Mouse (Mus musculus) monocyte, adult 5-6 weeks (primary cell): ENCODE measurements at regions not wholly inside any gene's neighbourhood (a gene's known extent, or its start where the extent isn't known, plus 50 kb on each side); places are given as distances from the start of the nearest gene placed in this dataset.

ENCODE experiments used
- ATAC-seq: fragments of 153-309, 156-312 bp; replicated peaks from 2 replicates; pipeline ENCODE4 v1.8.0; 2017; ENCODE audit warnings: mild to moderate bottlenecking; ENCODE audit not compliant: low TSS enrichment, insufficient number of reproducible peaks, severe bottlenecking, poor library complexity, low FRiP score

DNA sequence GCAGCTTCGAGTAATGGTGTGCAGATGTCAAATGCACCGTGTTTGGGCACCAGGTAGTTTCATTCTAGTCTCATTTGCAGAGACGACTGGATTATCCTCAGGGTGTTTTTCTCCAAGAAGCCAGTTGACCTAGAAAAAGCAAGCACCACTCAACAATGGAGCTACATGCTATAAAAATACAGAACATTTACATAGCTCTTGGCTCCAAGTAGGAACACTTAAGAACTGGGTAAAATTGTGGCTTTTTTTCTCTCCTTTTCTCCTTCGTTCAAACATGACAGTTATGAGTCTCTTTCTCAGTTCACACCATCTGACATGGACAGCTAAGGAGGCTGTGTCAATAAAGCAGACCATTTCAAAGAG lies 485.8 kb downstream of the Slc4a3 start:
- ATAC-seq, result no peak

DNA sequence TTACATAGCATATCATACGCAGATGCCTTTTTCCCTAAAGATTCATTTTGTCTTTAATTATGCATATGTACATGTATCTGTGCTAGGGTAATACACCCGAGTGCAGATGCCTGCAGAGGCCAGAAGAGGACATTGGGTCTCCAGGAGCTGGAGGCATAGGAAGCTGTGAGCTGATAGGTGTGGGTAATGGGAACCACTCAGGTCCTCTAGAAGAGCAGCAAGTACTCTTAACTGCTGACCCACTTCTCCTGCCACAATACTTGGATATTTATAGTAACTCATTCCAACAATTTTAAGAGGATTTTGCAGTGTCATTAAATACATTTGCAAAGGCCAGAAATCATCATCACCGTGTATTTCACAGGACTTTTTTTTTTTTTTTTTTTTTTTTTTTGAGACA lies 486.6 kb downstream of the Slc4a3 start:
- no peak for ATAC-seq

DNA sequence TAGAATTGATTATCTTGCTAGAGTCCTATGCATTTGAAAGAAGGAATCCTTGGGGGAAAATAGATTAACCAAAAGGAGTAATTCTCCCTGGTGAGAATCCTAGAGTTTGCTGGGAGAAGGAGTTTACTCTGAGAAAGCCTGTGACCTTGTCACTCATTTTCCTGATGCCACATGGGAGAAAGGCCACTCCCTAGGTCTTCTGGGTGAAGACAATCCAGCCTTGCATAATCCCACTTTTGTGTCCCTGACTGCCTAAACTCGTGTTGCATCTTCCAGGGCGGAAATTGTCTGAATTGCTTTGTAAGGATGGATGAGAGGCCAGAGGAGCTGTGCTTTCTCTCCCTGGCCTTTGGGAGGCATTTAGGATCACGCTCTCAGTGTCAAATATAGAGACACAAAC lies 490.2 kb downstream of the Slc4a3 start:
- ATAC-seq, result no peak

DNA sequence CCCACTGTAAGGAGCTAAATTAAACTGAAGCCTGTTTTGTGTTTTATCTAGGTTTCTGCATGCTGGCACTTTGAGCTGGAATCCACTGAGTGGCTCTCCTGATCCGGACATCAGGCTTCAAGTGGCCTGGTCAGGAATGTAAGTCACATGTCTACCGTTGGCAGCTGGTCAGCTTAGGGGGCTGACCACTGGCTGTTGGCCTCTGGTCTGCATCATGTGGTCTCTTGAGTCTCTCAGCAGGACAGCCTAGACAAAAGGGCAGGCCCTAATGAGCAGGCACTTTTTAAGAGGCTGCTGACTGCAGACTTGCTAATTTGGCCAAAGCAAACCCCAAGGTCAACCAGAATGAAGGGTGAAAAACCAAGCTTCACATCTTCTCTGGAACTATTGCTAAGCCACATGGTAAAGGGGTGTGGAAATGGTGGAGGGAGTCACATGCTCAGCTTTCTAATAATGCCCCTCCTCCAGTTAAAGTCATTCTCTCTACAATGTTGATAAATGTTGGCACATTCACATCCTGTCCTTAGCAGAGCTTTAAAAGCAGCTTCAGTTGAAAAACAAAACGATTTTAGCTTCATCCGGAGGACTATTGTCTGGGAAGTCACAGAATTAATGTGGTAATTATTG lies 493.1 kb downstream of the Slc4a3 start:
- no peak for ATAC-seq

DNA sequence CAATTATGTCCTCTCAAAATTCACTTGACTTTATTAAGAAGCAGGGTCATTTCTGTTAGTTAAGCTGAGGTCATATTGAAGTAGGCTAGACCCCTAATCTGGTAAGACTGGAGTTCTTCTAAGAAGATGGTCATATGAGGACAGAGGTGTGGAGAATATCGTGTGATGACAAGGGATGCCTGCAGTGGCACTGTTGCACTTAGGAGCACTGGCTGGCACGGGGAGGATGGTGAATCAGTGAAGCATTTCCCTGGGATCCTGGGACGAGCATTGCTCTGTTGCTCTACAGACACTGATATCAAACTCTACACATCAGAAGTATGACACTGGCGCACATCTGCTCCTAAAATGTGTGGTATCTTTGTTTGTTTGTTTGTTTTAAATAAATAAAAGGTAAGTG lies 493.6 kb downstream of the Slc4a3 start:
- ATAC-seq, result no peak

DNA sequence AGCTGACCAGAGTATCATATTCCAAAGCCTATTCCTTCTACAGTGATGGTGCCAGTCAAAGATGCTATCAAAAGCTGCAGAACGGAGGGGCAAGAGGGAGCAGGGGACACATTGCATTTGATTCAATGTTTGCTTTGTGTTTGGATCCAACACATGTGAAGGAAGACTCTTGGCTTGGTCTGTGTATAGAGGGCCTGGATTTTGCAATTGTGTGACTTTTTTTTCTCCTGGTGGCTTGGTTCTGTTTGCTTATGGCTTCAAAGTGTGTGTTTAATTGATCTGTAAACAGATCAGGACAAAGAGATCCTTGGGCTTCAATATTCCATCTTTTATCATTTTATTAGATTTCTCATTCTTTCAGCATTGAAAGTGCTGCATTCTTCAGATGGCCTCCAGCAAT lies 504.2 kb downstream of the Slc4a3 start:
- ATAC-seq, result no peak

DNA sequence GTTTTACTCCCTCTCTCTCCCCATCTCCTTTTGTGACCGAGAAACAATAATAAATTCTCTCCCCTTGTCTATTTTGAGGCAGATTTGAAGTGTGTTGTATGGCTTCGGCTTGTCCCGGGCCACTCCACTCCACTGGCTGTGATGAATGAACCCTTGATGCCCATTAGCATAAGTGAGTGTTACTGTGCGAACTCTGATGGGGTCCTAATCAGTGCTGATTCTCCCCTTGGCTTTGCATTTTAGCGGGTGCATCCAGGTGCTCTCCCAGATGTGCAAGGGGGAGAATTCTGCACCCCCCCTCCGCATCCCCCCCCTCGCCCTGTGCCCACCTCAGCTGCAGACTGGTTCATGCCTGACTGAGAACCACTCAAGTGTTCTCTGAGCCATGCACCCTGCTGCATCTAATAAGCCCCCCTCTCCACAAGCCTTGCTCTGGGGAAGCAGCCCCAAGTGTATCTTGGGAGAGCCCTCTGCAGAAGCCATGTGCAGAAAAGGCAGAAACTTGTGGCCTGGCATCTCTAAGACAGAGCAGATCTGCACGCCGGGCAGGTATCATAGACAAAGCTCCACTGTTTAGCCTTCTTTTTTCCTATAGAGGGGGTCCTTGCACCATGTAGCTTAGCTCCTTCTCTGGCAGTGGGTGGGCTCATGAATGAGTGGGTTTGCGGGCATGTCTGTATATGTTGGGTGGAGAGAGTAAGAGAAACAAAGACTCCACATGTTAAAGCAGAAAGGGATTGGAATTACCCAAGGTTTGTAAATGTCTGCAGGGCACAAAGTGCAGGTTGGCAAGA lies 507.5 kb downstream of the Slc4a3 start:
- no peak for ATAC-seq

DNA sequence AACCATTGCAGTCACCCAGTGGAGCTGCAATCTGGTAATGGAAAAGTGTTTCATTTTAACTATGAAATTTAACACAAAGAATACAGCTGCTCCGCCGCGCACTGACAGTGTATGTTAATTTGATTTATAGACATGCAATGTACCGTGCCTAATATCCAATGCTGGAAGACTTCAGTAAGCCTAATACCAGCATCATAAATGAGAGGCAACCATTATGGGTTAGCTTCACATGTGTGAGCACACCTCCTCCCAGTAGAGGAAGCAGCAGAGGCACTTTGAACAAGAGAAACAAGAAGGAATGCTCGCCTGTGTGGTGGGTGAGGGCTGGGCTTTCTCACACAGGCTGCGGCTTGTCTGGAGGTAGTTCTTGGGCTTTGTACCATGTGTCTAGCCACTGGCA lies 519.7 kb downstream of the Slc4a3 start:
- ATAC-seq, result no peak

DNA sequence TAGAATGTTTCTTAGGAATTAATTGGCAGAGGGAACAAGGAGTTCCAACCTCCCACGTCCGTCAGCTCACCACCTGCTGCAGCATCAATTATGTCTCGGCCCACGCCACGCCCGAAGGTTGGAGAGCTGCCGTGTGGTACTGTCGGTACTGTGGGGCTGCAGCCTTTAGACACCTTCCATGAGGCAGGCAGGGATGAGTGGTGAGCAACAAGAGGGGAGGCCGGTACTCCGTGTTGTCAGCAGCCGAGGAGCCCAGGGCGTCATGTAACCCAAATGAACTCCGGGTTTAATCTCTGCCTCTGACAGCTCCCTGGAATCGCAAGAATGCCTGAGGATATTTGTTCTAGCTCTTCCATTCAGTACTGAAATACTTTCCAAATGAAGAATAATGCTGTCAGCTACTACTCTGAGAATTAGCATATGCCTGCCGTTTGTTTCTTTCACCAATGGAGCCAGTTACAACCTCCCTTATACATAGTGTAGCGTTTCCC lies 524.8 kb downstream of the Slc4a3 start:
- ATAC-seq, result no peak

DNA sequence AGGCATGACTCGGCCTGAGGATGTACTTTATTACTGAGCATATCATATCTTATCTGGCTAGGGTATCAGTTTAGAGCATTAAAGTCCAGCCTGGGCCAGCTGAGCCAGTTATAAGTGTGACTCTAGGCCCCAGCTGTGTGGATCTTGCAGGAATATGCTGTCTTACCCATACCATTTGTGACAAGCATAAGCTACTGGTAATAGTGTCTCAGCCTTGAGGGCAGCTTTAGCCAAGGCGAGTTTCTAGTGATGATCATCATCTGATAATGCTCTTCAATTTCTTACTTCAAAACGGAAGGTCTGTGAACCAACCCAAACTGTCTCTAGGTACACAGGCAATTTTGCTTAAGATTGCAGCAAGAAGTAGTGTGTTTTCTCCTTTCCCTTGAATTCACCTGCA lies 529.1 kb downstream of the Slc4a3 start:
- ATAC-seq, result no peak

DNA sequence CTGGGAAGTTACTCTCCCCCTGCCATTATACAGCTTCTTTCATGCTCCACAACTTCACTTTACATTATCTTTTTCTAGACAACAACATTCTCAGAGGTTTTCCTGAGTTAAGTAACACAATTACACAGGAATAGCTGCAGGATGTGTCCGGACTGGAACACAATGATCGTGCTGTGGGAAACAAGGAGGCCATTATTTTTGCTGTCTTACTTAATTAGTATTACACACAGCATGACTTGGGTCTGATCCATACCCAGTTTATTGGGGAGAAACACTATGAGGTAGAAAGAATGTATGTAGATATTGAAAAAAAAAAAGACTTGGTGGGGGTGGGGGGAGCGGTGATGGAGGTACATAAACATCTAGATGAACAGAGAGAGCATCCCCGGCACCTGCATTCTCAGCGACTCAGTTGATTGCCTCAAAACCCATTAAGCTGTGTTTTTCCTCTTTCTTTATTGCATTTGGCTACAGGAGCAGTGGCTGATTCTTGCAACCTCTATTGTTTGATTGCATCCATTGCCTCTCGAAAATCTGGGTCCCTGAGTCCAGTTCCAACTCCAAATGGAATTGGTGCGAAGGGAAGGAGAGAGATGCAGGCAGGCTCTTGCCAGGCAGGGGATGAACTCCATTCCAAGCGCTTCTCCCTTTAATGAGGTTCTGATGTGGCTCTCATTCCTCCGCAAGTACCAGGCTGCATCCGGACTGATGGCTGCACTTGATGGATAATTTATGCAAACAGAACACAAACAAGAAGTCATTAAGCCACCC lies 529.8 kb downstream of the Slc4a3 start:
- ATAC-seq, result no peak

DNA sequence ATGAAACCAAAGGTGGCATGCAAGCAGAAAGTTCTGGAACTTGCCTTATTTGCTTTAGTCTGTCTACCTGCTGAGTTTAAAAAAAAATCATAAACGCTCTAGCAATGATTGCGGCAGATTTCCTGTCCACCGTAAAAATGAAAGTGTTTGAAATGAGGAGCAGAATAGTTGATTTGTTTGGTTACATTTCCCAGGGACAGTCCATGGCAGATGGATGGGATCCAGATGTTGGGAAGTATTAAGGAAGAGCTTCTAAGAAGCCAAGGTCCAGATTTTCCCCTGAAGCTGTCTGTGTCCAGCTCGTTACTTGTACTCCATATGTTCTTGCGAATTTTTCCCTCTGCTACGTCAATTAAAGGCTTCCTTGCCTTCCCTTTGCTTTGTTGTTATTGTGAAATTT lies 534.2 kb downstream of the Slc4a3 start:
- no peak for ATAC-seq

DNA sequence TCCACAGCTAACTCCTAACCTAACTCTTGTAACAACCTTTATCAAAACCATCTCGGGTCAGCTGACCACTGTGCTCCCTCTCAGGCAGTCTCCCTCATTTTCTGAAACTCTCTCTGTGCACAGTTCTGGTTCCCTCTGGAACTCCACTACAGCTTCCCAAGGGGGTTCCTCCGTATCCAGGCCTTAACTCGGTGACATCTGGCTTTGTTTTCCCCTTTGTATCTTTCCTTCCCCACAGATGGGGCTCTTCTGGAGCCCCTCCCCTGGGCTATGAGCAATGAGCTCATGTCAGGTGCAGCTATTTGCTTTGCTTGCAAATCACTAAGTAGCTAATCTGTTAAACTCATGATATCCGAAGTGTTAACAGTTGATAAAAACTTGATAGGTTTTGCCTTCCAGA lies 535.6 kb downstream of the Slc4a3 start:
- no peak for ATAC-seq

DNA sequence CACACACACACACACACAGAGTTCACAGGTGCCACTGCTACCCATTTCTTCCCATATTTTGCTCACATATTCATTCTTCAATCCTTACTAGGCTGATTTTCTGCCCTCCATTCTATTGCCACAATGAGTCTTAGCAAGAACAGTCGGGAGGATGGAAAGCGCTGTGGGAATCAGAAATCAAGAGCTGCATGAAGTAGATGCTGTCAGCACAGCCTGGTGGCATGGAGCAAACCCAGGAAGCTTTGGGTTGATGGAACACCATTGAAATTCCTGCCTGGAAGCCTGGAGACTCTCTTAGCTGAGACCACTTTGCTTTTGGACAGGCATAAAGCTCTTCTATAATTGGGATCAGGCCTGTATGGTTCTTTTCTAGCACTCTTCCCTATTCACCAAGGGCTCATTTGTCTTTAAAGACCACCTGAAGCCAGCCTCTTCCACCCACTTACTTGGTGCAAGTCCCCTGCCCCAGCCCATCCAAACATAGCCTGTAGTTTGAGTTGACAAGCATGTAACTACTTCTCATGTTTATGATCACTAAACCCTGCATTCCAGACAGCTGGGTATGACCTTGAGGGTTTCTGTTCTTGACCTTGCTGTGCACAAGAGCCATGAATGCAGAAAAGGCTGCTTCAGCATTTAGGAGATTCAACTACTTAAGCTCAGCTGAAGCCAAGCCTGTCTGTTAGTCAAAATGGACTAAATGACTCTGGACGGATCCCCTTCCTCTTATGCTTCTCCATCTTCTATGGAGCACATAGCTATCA lies 537.4 kb downstream of the Slc4a3 start:
- ATAC-seq, result no peak

DNA sequence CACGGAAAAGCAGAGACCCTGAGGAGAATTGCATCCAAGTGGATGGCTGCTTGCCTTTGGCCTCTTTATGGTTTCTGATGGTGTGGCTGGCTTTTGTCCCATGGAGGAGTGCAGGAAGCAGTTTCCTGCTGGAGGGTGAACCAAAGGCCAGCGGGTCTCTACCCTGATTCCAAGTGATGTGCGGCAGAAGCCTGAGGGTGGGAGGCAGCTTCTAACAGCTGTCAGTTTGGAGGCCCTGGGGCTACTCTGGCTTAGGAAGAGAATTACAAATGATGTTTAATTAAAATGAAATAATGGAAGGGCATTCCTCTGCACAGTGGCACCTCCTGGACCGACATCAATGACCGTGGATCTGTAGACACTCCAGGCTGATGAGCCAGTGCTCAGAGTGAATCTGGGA lies 545.0 kb downstream of the Slc4a3 start:
- ATAC-seq, result no peak

DNA sequence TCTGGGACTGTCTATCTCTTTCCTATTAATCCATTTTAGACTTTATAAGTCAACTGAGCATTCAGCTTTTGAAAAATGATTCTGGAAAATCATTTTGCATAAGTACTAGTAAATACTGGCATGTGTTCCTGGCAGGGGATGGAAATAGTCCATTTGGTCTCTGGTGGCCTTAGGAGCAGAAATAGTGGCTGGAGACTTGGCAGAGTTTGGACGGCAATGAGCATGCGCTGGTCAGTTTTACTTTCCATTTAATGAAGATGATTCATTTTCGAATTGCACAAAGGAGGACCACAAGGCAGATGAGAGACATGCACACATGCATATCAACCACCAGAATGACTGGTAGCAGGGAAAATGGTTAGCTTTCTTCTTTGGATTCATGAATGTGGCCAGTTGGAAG lies 567.2 kb downstream of the Slc4a3 start:
- no peak for ATAC-seq

DNA sequence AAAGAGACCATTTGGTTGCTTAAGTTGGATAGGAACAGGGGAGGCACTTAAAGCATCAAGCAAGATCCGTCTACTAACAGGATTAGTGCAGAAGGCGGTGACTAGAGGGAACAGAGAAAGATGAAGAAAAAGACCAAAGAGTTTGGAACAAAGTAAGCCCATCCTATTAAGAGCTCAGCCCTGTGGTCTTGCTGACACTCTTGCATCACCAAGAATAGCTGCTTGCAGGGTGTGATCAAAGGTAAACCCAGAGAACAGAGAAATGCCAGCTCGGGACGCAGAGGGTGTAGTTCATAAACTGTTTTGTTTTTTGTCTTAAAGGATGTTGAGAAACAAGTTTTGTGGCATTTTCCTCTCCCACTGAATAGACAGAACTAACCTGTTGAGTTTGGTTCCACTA lies 574.8 kb downstream of the Slc4a3 start:
- no peak for ATAC-seq

DNA sequence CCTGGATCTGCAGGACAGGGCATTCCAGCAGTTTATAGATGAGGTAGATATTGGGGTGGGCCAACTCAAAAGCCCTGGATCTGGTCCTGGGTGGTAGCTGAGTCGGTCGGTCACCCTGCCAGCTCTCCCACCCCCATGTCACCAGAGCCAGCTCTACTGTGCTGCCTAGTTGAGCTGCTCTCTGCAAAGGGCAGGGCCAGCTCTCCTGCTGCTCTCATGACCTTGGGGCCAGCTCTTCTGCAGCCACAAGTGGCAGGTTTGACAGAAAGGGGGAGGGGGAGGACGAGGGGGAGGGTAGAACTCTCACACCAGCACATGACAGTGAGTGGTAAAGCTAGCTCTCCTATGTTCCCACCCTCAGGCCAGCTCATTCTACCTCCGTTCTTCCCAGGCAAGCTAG lies 584.3 kb downstream of the Slc4a3 start:
- no peak for ATAC-seq

DNA sequence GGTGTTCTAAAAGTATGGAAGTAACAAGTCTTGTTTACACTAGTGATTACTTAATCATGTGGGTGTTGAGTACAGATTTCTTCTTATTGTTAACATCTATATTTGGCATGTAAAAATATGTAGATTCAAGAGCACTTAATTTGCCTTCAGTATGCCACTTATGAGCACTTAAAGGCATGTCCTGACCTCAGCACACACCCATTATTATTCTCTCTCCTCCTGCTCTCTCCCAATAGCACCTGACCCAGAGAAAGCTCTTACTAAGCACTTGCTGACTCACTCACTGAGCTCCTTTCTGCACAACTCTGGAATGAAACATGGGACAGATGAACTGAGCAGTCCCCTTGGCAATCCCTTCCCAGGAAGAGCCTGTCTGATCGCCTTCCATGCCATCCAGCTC lies 590.7 kb downstream of the Slc4a3 start:
- no peak for ATAC-seq
